Comparison of ENCODE assay signal across 8 mouse cellular contexts in the genomic region with DNA sequence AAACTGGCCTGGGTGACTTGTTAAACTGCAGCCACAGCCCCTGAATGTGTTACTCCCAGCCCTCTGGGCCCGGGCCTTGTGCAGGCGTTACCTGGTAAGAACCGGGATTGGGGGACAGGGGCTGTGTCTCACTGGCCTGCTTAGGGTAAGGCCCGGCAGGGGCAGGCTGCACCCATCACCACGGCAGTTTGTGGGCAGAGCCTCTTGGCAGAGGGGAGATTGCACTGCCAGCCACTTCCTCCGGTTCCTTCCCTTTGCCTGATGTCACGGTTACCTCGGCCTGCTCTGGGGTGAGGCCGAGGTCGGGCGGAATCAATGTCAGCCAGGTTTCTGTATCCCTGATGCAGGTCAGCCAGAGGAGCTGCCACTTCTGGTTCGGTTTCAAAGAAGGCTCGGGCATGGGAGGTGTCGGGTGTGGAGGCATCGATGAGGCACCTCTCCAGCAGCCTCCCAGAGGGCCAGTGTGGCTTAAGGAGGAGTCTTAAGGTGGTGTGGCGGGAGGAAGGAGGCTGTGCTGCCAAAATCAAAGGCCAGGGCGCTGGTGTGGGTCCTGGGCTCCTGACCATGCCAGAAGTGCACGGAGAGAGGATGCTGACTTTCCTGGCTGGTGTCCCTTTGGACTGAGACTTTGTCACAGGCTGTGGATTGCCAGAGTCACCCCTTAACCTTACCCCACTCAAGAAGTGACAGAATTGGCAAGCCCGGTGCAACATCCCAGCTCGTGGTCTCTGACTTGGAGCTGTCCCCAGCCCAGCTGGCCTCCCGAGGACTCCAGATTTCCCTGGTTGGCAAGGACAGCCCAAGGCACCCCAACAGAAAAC. TPM values are rescaled to one million over a fixed set of nuclear protein-coding genes. Genes with fewer than 3 reads are reported as not detected.
A peak's percentile ranks its signal among the peaks of the same experiment; 100 is the strongest.
DNase-seq lines count a peak whose midpoint lies in the region.

No protein-coding gene starts in this region.

- DNase-seq in kidney, adult 18-20 months: peak; percentile 27
- no peak for DNase-seq in kidney, postnatal 4 days
- DNase-seq in cerebellum, adult 8-10 months: peak; percentile 39
- peak; percentile 68 to 73 for DNase-seq in heart, postnatal 10 days
- DNase-seq in lung, postnatal 4 days: peak; percentile 56 to 87
- no peak for DNase-seq in embryo, embryonic 10 days (ENCODE audit: low spot score)
- no peak for DNase-seq in MN1 (ENCODE audit: low spot score)
- DNase-seq in retina, postnatal 1 day: no peak

- intact Hi-C loops in heart, postnatal 10 days (cut with DNase I): no loop called here

RNA-seq across cellular contexts. Expression of gene Jdp2, which starts 31.0 kb away (rescaled TPM):
- total RNA-seq in heart, postnatal 10 days (2021): 10 to 100 TPM; 12.6 to 20.2 TPM

RNA-seq across cellular contexts. Expression of gene Batf, which starts 56.6 kb away (rescaled TPM):
- 1 to 10 TPM in 1 of 2 experiments, under 1 TPM in 1; 0.93 to 1.1 TPM for total RNA-seq in heart, postnatal 10 days (2021)

Comparison
In these comparisons a context has a peak if more than half of its experiments do, and no peak if none do; other contexts are left out.
1. DNase-seq: peak in kidney, adult 18-20 months (single experiment), cerebellum, adult 8-10 months (single experiment), heart, postnatal 10 days (2 of 2) and lung, postnatal 4 days (2 of 2); none in kidney, postnatal 4 days (0 of 2), embryo, embryonic 10 days (single experiment), MN1 (single experiment) and retina, postnatal 1 day (single experiment).